Mouse (Mus musculus) left cerebral cortex, adult 2 months (tissue): ENCODE data around the gene Gm20518. TPM values are rescaled to one million over a fixed set of nuclear protein-coding genes. Genes with fewer than 3 reads are reported as not detected.

Experiments
- DNase-seq, 2 experiments: peaks; one replicate each; pipeline ENCODE4 v3.0.0; 2021 to 2022; ENCODE audit warnings: low spot score in 2 of 2, mixed read lengths in 1 of 2; ENCODE audit errors: extremely low spot score in 1 of 2
- H3K27ac ChIP-seq: fragments of 200-600 bp; 2 replicates; pipeline ENCODE4 v1.8.1; 2022
- H3K4me3 ChIP-seq: fragments of 200-600 bp; 2 replicates; pipeline ENCODE4 v1.8.1; 2022
- CTCF ChIP-seq: fragments of 200-600 bp; IDR thresholded peaks from 2 replicates; pipeline ENCODE4 v1.8.1; 2022; ENCODE audit warnings: antibody characterized with exemption, mild to moderate bottlenecking, moderate library complexity
- intact Hi-C: fragments of 180-260 bp; cut with DNase I; formaldehyde crosslinking; loops from one replicate; pipeline ENCODE4 v1.15.1; 2025
- total RNA-seq, 2 experiments: library from RNA; stranded (reverse); gene quantifications; 2 replicates each; pipeline ENCODE4 v1.2.3; 2021

Gm20518 gene
- total RNA-seq, 2 experiments from 2014 or later, result 2.3 to 3.2 TPM

DNA sequence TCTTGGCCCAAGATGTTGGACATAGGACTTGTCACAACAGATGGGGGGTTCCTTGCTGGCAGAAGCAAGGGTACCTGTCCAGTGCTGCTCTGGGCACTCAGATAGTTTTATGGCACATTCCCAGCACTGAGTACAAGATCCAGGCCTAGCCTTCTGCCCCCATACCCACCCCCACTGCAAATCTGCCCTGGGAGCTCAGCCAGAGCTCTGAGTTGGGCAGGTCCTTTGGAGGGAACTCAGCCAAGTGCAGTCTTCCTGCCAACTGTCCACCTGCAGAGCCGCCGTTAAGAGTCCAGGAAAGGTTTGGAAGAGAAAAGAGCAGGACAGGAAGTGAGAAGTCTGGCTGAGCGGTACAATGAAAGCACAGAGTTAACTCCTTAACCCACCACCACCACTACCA lies 1.1 kb upstream of the Gm20518 start:
- no peak overlapping the region for H3K4me3 ChIP-seq
- no peak for DNase-seq
- no peak for TF ChIP-seq CTCF
- no peak overlapping the region for H3K27ac ChIP-seq
- intact Hi-C loops, result no loop called here

DNA sequence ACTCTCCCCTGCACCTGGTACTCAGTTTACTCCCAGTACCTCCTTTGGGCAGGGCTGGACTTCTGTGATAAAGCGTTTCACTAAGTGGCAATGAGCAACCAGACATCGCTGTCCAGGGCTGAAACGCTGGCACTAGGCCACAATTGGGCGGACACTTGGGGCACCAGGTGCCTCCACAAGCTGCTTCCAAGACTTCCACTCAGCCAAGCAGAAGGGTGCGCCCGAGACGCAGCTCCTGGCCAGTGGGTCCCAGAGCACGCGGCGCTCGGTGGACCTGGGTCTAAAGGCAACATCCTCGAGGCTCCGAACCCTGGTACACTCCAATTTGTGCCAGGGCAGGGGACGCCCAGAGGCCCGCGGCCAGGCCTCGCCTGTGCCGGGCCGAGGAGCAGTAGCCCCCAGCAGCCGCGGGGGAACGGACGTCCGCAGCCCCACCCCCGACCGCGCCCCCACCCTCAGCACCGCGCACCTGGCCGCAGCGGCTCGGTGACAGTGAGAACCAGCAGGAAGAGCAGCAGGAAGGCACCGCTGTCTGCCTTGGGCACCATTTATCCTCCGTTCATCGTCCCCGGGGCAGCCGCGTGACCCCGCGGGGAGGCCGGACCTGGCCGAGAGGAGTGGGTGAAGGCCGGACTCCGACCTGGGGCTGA lies 429 bp downstream of the Gm20518 start:
- DNase-seq, result peak; percentile 37 to 51
- intact Hi-C loops, result no loop called here
- peak overlapping the region; percentile 99 for H3K4me3 ChIP-seq
- TF ChIP-seq CTCF, result no peak
- peak overlapping the region; percentile 99 for H3K27ac ChIP-seq

- peak overlapping the region; percentile 99 for H3K4me3 ChIP-seq
- no peak overlapping the region for H3K27ac ChIP-seq
- TF ChIP-seq CTCF, result no peak
- DNase-seq, result no peak
- intact Hi-C loops, result no loop called here
Observed at GRCm38 (mm10) chr16:17890342-17890727, 1.1 kb downstream of the Gm20518 start.

GRCm38 (mm10) chr16:17889689-17890341 lies 1.7 kb downstream of the Gm20518 start:
- no peak for TF ChIP-seq CTCF
- peak overlapping the region; percentile 99 for H3K4me3 ChIP-seq
- intact Hi-C loops, result no loop called here
- H3K27ac ChIP-seq, result no peak overlapping the region
- no peak for DNase-seq

GRCm38 (mm10) chr16:17884116-17884515 lies 7.4 kb downstream of the Gm20518 start:
- no peak for TF ChIP-seq CTCF
- intact Hi-C loops, result no loop called here

DNA sequence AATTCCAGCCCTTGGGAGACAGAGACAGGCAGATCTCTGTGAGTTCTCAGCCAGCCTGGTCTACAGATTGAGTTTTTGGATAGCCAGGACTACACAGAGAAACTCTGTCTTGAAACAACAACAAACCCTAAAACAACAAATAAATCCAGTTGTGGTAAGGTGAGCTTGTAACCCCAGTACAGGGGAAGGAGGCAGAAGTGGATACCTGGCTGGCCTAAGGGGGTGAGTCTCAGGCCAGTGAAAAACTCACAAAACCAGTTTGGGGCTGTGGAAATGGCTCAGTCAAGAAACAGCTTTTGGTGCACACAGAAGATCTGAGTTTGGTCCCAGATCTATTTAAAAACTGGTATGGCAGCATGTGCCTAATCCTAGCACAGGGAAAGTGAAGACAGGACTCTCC lies 9.3 kb downstream of the Gm20518 start:
- TF ChIP-seq CTCF, result no peak
- Histone ChIP-seq H3K27ac (no peak overlapping the region), H3K4me3 (no peak overlapping the region)
- no peak for DNase-seq
- intact Hi-C loops, result no loop called here

More at GRCm38 (mm10) chr16:17884116-17884515, 7.4 kb downstream of the Gm20518 start:
- Histone ChIP-seq H3K4me3 (no peak overlapping the region), H3K27ac (no peak overlapping the region)
- DNase-seq, result no peak

DNA sequence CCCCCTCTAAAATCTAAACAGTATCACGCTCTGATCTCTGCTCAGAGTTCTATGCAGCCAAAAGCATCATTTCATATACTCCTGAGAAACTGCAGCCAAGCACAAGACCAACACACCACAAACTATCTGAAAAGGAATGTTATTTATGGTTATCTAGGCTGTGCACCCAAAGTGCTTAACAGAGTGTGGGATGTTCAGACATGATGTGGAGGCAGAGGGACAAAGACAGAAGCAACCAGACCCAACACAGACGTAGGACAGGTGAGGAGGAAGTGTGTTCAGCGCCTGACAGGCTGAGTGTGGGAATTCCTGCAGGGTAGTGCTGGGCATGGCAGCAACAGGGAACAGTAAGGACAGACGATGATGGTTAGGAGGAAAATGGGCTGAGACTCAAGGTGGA lies 11.9 kb downstream of the Gm20518 start:
- Histone ChIP-seq H3K4me3 (no peak overlapping the region), H3K27ac (0 out of 2 replicates have a peak overlapping the region, but pooled peaks have one; percentile 26)
- no peak for TF ChIP-seq CTCF
- intact Hi-C loops, result no loop called here
- DNase-seq, result no peak

DNA sequence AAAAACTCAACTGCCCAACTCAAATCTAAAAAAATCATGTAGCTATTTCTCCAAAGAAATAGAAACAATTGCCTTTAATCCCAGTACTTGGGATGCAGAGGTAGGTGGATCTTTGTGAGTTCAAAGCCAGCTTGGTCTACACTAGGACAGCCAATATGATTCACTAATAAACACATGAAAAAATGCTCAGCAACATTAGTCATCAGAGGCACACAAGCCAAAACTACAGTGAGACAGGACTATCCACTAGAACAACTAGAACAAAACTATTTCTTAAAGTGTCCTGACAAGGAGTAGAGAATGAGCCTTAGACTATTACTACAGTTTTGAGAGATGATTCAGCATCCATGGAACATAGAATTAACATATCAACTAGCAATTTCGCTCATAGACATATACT lies 15.4 kb downstream of the Gm20518 start:
- no peak for TF ChIP-seq CTCF
- Histone ChIP-seq H3K4me3 (no peak overlapping the region), H3K27ac (no peak overlapping the region)
- intact Hi-C loops, result no loop called here
- no peak for DNase-seq

GRCm38 (mm10) chr16:17875174-17875573 lies 16.3 kb downstream of the Gm20518 start:
- intact Hi-C loops, result no loop called here

DNA sequence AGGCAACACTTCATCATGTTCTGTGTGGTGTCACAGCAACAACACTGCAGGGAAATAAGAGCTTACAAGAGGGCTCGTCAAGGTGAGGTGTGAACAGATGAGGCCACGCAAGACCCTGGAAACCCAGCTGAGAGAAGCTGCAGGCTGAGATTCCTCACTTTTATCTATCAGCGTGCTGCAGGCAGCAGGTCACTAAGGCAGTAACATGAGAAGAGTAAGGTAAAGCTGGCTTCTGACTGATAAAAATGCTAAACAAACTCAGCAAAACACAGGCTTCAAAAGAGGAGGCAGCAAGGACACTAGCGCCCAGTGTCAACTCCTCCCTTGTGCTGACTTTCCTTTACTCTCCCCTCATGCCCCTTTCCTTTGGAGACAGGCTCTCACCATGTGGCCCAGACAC lies 18.5 kb downstream of the Gm20518 start:
- Histone ChIP-seq H3K4me3 (no peak overlapping the region), H3K27ac (no peak overlapping the region)
- TF ChIP-seq CTCF, result no peak
- DNase-seq, result no peak
- intact Hi-C loops, result no loop called here

More at GRCm38 (mm10) chr16:17875174-17875573, 16.3 kb downstream of the Gm20518 start:
- DNase-seq, result no peak
- H3K4me3 ChIP-seq, result no peak overlapping the region
- no peak overlapping the region for H3K27ac ChIP-seq
- TF ChIP-seq CTCF, result no peak

- intact Hi-C loops, result no loop called here
- DNase-seq, result no peak
- Histone ChIP-seq H3K4me3 (no peak overlapping the region), H3K27ac (no peak overlapping the region)
- no peak for TF ChIP-seq CTCF
Observed at GRCm38 (mm10) chr16:17871248-17871647, 20.2 kb downstream of the Gm20518 start.

DNA sequence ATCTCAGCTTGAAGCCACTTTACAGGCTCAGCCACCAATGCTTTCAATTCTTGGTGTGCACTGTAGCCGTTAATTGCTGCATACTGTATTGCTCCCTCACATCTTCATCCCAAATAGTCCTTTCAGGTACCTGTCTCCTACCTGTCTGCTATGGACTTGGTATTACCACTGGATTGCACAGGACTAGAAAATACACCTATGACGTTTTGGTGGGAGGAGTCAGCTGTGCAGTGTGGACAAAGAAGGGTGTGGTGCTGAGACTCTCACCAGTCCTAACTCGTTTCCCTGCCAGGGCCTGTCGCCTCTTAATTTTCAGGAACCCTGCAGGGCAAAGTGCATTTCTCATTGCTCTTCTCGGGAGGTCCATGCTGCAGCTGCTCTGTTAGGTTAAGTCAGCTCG lies 25.7 kb downstream of the Gm20518 start:
- intact Hi-C loops, result no loop called here
- no peak for DNase-seq
- TF ChIP-seq CTCF, result no peak
- no peak overlapping the region for H3K4me3 ChIP-seq
- H3K27ac ChIP-seq, result no peak overlapping the region

DNA sequence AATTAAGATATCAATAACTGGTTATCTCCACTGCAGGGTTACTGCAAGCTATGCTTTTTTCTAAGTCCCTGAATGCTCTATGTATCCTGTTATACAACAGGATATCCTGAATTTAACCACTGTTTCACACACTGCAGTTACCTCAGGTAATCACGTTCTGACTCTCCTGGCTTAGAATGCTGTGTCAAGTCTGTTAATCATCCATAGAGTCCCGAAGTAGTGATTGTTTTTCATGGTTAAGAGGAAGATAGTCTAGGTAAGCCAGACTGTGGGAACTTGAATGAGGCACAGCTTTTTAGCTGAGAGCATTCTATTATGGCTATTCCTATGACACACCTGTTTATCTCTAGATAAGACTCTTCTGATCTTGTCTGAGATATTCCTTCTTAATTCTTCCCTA lies 26.2 kb downstream of the Gm20518 start:
- TF ChIP-seq CTCF, result no peak
- DNase-seq, result no peak
- Histone ChIP-seq H3K4me3 (no peak overlapping the region), H3K27ac (no peak overlapping the region)
- intact Hi-C loops, result no loop called here
